ENCODE assay signal across 11 mouse cellular contexts in genomic region chr7:25067909-25068656, GRCm38 (mm10). TPM values are rescaled to one million over a fixed set of nuclear protein-coding genes. Genes with fewer than 3 reads are reported as not detected.
DNase-seq lines count a peak whose midpoint lies in the region; ATAC-seq and TF ChIP-seq lines count a peak whose summit lies in the region.
"Had no signal": no experiment of that assay in that cellular context is flagged by ENCODE, and none has a peak within 500 bp of the region (broad histone marks: within the 10 kb centered on the region; RNA-seq: fewer than 3 reads in every experiment).

No protein-coding gene starts in this region.

- H3K36me3 ChIP-seq in limb, embryonic 12.5 days: peaks cover 64% of the 10 kb centered on the region
- peaks cover 63% of the 10 kb centered on the region for H3K36me3 ChIP-seq in limb, embryonic 10.5 days
- peaks cover 52% of the 10 kb centered on the region for H3K36me3 ChIP-seq in forebrain, embryonic 12.5 days (replicated peaks)
- peaks cover 7% of the 10 kb centered on the region for H3K36me3 ChIP-seq in hindbrain, embryonic 11.5 days (ENCODE audit: control insufficient read depth, insufficient read depth, low read length)
- peaks cover 42% of the 10 kb centered on the region for H3K36me3 ChIP-seq in midbrain, postnatal 0 days (ENCODE audit: insufficient read depth, low read length)

- 88% methylated on average over 22 of the region's 22 CpGs for WGBS in limb, embryonic 12.5 days
- 91% methylated on average over 22 of the region's 22 CpGs for WGBS in limb, embryonic 10.5 days
- WGBS in forebrain, embryonic 12.5 days: 90% methylated on average over 22 of the region's 22 CpGs
- 88% methylated on average over 21 of the region's 22 CpGs for WGBS in hindbrain, embryonic 11.5 days
- 74% methylated on average over 22 of the region's 22 CpGs for WGBS in midbrain, postnatal 0 days

- no peak for DNase-seq in limb, embryonic 10.5 days (ENCODE audit: low spot score)
- DNase-seq in hindbrain, embryonic 11.5 days (ENCODE audit: low spot score): no peak
- no peak for DNase-seq in midbrain, postnatal 0 days (ENCODE audit: low spot score)
- no peak for DNase-seq in urinary bladder, postnatal 14 days (ENCODE audit: low spot score)
- no peak for DNase-seq in left cerebral cortex, postnatal 14 days (ENCODE audit: low spot score in 2 of 2)
- DNase-seq: kidney, postnatal 10 days; thymus, postnatal 25 days had no signal

- TF ChIP-seq CTCF in midbrain, postnatal 0 days (IDR thresholded peaks at IDR 0.05): no peak

- ATAC-seq in limb, embryonic 12.5 days (ENCODE audit: insufficient number of reproducible peaks, insufficient read depth, low FRiP score, low TSS enrichment, low read depth): no peak
- ATAC-seq in forebrain, embryonic 12.5 days (ENCODE audit: low FRiP score): no peak; the same call in 1 of the 2 replicates
- ATAC-seq in hindbrain, embryonic 11.5 days (ENCODE audit: low FRiP score): no peak; the same call in 1 of the 2 replicates
- no peak for ATAC-seq in midbrain, postnatal 0 days (ENCODE audit: low FRiP score)

- H3K27ac ChIP-seq in limb, embryonic 12.5 days: no peak overlapping the region
- no peak overlapping the region for H3K27ac ChIP-seq in limb, embryonic 10.5 days
- H3K27ac ChIP-seq in forebrain, embryonic 12.5 days: peak overlapping the region; percentile 95; the same call in 1 of the 2 replicates
- H3K27ac ChIP-seq in hindbrain, embryonic 11.5 days (ENCODE audit: low read depth, low read length): peak overlapping the region; percentile 17; the same call in 1 of the 2 replicates
- 0 out of 2 replicates have a peak overlapping the region, but pooled peaks have one; percentile 38 for H3K27ac ChIP-seq in midbrain, postnatal 0 days (ENCODE audit: low read depth, low read length)
- H3K27ac ChIP-seq: liver, embryonic 14.5 days had no signal

- no peak overlapping the region for H3K4me3 ChIP-seq in limb, embryonic 12.5 days (replicated peaks)
- no peak overlapping the region for H3K4me3 ChIP-seq in limb, embryonic 10.5 days
- no peak overlapping the region for H3K4me3 ChIP-seq in forebrain, embryonic 12.5 days (replicated peaks)
- H3K4me3 ChIP-seq in hindbrain, embryonic 11.5 days (ENCODE audit: low read depth, low read length): no peak overlapping the region
- H3K4me3 ChIP-seq in midbrain, postnatal 0 days (ENCODE audit: low read depth, low read length): no peak overlapping the region; the same call in 1 of the 2 replicates

- peaks cover 25% of the 10 kb centered on the region for H3K4me1 ChIP-seq in limb, embryonic 12.5 days (replicated peaks)
- peaks cover 52% of the 10 kb centered on the region for H3K4me1 ChIP-seq in limb, embryonic 10.5 days
- H3K4me1 ChIP-seq in forebrain, embryonic 12.5 days: peaks cover 46% of the 10 kb centered on the region
- H3K4me1 ChIP-seq in hindbrain, embryonic 11.5 days (replicated peaks; ENCODE audit: control insufficient read depth, insufficient read depth, low read length): peaks cover 17% of the 10 kb centered on the region
- peaks cover 16% of the 10 kb centered on the region for H3K4me1 ChIP-seq in midbrain, postnatal 0 days (ENCODE audit: insufficient read depth, low read length)

- no peaks in the 10 kb centered on the region for H3K27me3 ChIP-seq in limb, embryonic 12.5 days
- no peaks in the 10 kb centered on the region for H3K27me3 ChIP-seq in limb, embryonic 10.5 days (ENCODE audit: low read depth, poor library complexity, severe bottlenecking)
- H3K27me3 ChIP-seq in forebrain, embryonic 12.5 days: no peaks in the 10 kb centered on the region
- no peaks in the 10 kb centered on the region for H3K27me3 ChIP-seq in hindbrain, embryonic 11.5 days (ENCODE audit: control insufficient read depth, insufficient read depth, low read length)
- H3K27me3 ChIP-seq in midbrain, postnatal 0 days (ENCODE audit: insufficient read depth, low read length): no peaks in the 10 kb centered on the region
- H3K27me3 ChIP-seq: CH12.LX had no signal

- 0 out of 2 replicates have a peak overlapping the region, but pooled peaks have one; percentile 23 for H3K9ac ChIP-seq in limb, embryonic 12.5 days (replicated peaks)
- peak overlapping the region; percentile 95 for H3K9ac ChIP-seq in forebrain, embryonic 12.5 days
- no peak overlapping the region for H3K9ac ChIP-seq in hindbrain, embryonic 11.5 days (ENCODE audit: low read depth, low read length)
- H3K9ac ChIP-seq in midbrain, postnatal 0 days (replicated peaks; ENCODE audit: low read length, poor library complexity, severe bottlenecking): peak overlapping the region; percentile 29; the same call in 1 of the 2 replicates
- H3K9ac ChIP-seq: liver, embryonic 14.5 days had no signal

- H3K4me2 ChIP-seq in limb, embryonic 12.5 days: no peak overlapping the region
- peak overlapping the region; percentile 96; the same call in 1 of the 2 replicates for H3K4me2 ChIP-seq in forebrain, embryonic 12.5 days
- 0 out of 2 replicates have a peak overlapping the region, but pooled peaks have one; percentile 3 for H3K4me2 ChIP-seq in hindbrain, embryonic 11.5 days (replicated peaks; ENCODE audit: low read depth, low read length)
- H3K4me2 ChIP-seq in midbrain, postnatal 0 days (ENCODE audit: low read depth, low read length, poor library complexity, severe bottlenecking): peak overlapping the region; percentile 91

- intact Hi-C loops in left cerebral cortex, postnatal 14 days (cut with DNase I): no loop called here

- no peaks in the 10 kb centered on the region for H3K9me3 ChIP-seq in limb, embryonic 12.5 days
- no peaks in the 10 kb centered on the region for H3K9me3 ChIP-seq in limb, embryonic 10.5 days (replicated peaks)
- no peaks in the 10 kb centered on the region for H3K9me3 ChIP-seq in forebrain, embryonic 12.5 days
- no peaks in the 10 kb centered on the region for H3K9me3 ChIP-seq in hindbrain, embryonic 11.5 days (ENCODE audit: control insufficient read depth, low read length)
- no peaks in the 10 kb centered on the region for H3K9me3 ChIP-seq in midbrain, postnatal 0 days (ENCODE audit: low read length)

RNA-seq across cellular contexts. Expression of gene Grik5, which starts 4.1 kb away (rescaled TPM):
- polyA plus RNA-seq in limb, embryonic 12.5 days (2016; fragmentation: Nextera tagmentation; extraction: Ambion mirVana): 12.4 and 15.0 TPM in 2 replicates
- polyA plus RNA-seq in limb, embryonic 10.5 days (2016; fragmentation: Nextera tagmentation; extraction: Ambion mirVana): 5.4 and 8.7 TPM in 2 replicates
- 14.3 and 18.1 TPM in 2 replicates for polyA plus RNA-seq in forebrain, embryonic 12.5 days (2016; fragmentation: Nextera tagmentation; extraction: Ambion mirVana)
- 8.9 and 14.4 TPM in 2 replicates for polyA plus RNA-seq in hindbrain, embryonic 11.5 days (2014; fragmentation: Nextera tagmentation; extraction: Ambion mirVana)
- 153 and 161 TPM in 2 replicates for total RNA-seq in midbrain, postnatal 0 days (2014; rRNA removed)
- 15.7 and 18.6 TPM in 2 replicates for polyA plus RNA-seq in midbrain, postnatal 0 days (2015; fragmentation: Nextera tagmentation; extraction: Ambion mirVana)
- total RNA-seq in left cerebral cortex, postnatal 14 days (2021): 100 to 1,000 TPM; 264 to 270 TPM

RNA-seq across cellular contexts. Expression of gene Zfp574, which starts 4.3 kb away (rescaled TPM):
- polyA plus RNA-seq in limb, embryonic 12.5 days (2016; fragmentation: Nextera tagmentation; extraction: Ambion mirVana): 39.5 and 40.9 TPM in 2 replicates
- polyA plus RNA-seq in limb, embryonic 10.5 days (2016; fragmentation: Nextera tagmentation; extraction: Ambion mirVana): 44.1 and 48.3 TPM in 2 replicates
- 39.7 and 41.2 TPM in 2 replicates for polyA plus RNA-seq in forebrain, embryonic 12.5 days (2016; fragmentation: Nextera tagmentation; extraction: Ambion mirVana)
- polyA plus RNA-seq in hindbrain, embryonic 11.5 days (2014; fragmentation: Nextera tagmentation; extraction: Ambion mirVana): 17.9 and 19.9 TPM in 2 replicates
- total RNA-seq in midbrain, postnatal 0 days (2014; rRNA removed): 37.4 and 38.0 TPM in 2 replicates
- polyA plus RNA-seq in midbrain, postnatal 0 days (2015; fragmentation: Nextera tagmentation; extraction: Ambion mirVana): 30.9 and 31.9 TPM in 2 replicates
- total RNA-seq in left cerebral cortex, postnatal 14 days (2021): 10 to 100 TPM; 28.1 to 30.0 TPM

Comparison
In these comparisons a context has a peak if more than half of its experiments do, and no peak if none do; other contexts are left out.
1. H3K27ac ChIP-seq: peak in forebrain, embryonic 12.5 days (single experiment), hindbrain, embryonic 11.5 days (single experiment) and midbrain, postnatal 0 days (single experiment); none in limb, embryonic 12.5 days (single experiment) and limb, embryonic 10.5 days (single experiment).